Mouse (Mus musculus) c-Kit-positive CD71-positive TER-119-negative erythroid progenitor cells, embryonic 14.5 days (primary cell): Measurements from ENCODE around the gene Fam178b.
A peak's percentile ranks its signal among the peaks of the same experiment; 100 is the strongest.

ENCODE experiments used
- DNase-seq: peaks from one replicate; pipeline ENCODE4 v3.0.0-alpha.2; 2013; ENCODE audit warnings: low read depth

The Fam178b gene

GRCm38 (mm10) chr1:36630053-36630739 lies 52.8 kb downstream of the Fam178b start:
- no peak for DNase-seq

DNA sequence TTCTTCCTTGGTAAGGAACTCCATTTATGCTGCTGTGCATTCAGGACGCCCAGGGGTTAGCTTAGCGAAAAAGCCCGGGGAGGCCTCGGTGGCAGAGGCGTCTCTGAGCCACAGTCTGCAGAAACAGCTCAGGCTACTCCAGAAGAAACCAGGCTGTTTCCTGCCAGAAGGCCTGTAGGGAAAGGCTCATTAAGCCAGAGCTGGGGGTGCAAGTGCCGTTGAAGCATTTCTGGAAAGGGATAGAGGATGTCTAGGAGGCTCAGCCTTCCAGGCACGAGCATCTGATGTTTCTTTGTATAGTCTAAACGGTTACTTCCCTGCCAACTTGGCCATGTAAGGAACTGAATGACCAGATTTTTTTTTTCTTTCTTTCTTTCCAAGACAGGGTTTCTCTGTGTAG lies 54.4 kb downstream of the Fam178b start:
- DNase-seq: no peak

DNA sequence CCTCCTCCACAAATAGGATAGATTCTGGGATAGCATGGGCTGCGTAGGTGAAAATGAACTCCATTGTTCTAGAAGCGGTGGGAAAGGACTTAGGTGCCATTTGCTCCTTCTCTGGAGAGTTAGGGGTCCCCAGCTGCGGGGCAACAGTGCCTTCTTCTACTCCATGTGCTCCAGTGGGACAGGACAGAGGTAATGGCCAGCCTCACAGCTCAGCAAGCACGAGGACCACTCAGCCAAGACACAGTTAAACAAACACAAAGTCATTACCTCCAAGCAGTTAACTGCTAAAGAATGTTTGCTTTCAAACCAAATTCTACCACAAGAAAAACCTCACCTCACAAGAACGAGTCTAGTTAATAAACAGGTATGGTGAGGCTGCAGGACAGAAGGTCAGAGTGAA lies 57.5 kb downstream of the Fam178b start:
- no peak for DNase-seq

DNA sequence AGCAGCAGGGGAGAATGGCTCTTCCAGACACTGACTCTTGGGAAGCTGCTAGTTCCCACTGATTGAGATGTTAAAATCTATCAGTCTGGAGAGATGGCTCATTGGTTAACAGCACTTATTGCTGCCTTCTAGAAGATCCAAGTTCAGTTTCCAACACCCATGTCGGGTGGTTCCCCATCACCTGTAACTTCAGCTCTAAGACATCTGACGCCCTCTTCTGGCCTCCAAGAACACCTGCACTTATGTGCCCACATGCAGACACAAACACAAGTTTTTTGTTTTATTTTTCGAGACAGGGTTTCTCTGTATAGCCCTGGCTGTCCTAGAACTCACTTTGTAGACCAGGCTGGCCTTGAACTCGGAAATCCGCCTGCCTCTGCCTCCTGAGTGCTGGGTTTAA lies 67.0 kb downstream of the Fam178b start:
- peak; percentile 4 for DNase-seq

GRCm38 (mm10) chr1:36615188-36615587 lies 67.8 kb downstream of the Fam178b start:
- DNase-seq: no peak

DNA sequence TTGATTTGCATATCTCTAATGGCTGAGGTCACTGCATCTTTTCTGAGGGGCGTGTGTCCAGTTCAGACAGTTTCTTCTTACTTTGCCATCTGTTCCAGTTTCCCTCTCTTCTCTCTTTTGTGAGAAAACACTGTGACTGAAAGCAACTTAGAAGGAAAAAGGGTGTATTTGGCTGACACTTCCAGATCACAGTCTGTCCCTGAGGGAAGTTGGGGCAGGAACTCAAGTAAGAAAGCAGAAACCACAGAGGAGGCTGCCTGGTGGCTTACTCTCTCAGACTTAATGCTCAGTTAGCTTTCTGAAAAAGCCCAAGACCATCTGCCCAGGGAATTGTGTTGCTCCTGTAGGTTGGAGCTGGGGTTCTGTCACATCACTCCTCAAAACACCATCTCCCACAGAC lies 68.4 kb downstream of the Fam178b start:
- DNase-seq: no peak

DNA sequence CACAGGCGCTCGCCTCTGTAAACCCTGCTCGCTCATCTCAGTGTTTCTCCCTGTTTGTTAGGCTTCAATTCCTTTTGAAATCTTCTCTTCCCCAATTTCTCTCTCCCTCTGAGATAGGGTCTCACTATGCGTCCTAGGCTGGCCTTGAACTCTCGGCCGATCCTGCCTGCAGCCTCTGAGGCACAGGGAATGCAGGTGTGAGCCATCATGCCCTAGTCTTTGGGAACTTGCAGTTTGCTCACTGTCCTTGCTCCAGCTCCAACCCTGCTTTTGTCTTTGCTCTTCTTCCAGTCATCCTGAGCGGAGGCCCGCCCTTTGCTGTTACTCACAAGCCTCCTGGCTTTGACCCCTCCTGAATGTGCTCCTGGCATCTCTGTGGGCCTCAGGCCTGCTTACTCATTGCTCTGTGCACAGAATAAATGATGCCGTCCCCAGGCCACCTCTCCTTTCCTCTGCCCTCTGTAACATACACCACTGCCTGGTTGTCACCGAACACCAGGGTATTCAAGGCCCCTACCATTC lies 69.5 kb downstream of the Fam178b start:
- no peak for DNase-seq

GRCm38 (mm10) chr1:36612362-36612761 lies 70.6 kb downstream of the Fam178b start:
- DNase-seq: no peak

GRCm38 (mm10) chr1:36611449-36612123 lies 71.4 kb downstream of the Fam178b start:
- DNase-seq: no peak

- DNase-seq: no peak
Observed at GRCm38 (mm10) chr1:36608211-36608610, 74.8 kb downstream of the Fam178b start.

DNA sequence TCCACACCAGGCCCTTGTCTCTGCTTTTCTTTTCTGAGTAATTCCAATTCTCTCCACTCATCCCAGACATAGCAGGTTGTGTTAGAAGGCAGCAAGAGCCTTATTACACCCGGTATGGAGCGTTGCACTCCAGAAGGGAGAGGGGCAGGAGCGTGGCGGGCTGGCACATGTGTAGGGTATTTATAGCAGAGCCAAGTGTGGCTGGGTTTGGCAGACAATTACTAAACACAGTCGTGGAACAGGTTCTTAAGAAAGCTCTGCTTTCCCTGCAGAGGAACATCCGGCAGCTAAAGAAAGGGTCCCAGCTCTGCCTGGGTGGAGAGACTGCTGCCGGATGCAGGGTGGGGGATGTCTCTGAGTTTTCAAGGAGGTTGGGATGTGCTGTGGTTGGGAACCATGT lies 76.0 kb downstream of the Fam178b start:
- DNase-seq: no peak

DNA sequence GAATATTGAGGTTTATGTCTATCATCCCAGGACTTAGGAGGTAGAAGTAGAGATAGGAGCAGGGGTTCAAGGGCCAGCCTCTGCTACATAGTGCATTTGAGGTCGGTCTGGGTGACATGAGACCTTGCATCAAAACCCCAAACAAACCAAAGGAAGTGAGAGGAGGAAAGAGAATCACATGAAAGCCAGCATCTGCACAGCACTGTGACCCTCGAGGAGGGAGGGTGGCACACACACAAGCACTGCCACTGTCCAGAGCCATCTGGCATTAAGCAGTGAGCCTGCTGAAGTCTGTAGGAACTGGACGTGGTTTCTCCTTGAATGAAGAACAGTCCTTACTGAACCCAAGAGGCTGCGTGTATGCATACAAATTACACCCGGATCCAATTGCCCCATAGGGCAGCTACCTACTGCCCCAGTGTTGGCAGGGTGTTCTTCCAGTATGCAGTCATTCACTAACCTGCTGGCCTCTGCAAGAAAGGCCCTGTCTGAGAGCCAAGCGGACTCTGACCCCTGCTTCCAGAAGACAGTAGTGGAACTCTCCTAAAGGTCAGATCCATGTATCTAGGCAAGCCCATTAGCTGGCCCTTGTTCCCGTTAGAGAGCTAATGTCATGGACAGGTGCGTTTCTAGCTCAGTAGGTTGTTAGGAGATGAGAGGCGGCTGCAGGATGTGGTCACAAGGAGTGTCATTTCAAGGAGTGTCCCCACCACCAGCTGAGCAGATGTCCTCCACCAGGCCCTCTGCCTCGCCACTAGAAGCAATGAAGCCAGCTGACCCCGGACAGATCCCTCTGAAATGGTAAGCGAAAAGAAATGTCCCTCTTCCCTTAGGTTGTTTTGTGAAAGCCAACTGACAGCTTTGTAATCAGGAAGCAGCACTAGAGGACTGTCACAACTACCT lies 78.5 kb downstream of the Fam178b start:
- no peak for DNase-seq

DNA sequence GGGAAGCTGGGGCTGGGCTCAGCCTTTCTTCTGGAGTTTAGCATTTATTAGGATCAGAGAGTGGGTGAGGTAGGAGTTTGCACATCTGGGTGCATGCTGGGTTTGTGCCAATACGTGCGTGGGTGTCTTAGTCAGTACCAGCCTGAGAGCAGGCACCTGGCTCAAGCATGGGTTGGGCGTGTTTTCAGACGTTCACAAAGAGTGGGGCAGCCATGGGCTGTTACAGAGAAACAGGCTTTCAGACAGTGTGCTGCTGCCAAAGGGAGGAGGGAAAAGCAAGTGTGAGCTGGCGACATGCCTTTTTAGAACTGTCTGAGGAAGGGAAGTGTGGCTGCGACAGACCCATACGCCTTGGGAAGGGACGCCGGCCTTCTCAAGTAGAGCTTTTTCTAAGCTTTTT lies 79.6 kb downstream of the Fam178b start:
- DNase-seq: no peak

- DNase-seq: no peak
Observed at GRCm38 (mm10) chr1:36602271-36602670, 80.7 kb downstream of the Fam178b start.

- no peak for DNase-seq
Observed at GRCm38 (mm10) chr1:36598411-36598810, 84.6 kb downstream of the Fam178b start.

GRCm38 (mm10) chr1:36596114-36596513 lies 86.9 kb downstream of the Fam178b start:
- DNase-seq: no peak

DNA sequence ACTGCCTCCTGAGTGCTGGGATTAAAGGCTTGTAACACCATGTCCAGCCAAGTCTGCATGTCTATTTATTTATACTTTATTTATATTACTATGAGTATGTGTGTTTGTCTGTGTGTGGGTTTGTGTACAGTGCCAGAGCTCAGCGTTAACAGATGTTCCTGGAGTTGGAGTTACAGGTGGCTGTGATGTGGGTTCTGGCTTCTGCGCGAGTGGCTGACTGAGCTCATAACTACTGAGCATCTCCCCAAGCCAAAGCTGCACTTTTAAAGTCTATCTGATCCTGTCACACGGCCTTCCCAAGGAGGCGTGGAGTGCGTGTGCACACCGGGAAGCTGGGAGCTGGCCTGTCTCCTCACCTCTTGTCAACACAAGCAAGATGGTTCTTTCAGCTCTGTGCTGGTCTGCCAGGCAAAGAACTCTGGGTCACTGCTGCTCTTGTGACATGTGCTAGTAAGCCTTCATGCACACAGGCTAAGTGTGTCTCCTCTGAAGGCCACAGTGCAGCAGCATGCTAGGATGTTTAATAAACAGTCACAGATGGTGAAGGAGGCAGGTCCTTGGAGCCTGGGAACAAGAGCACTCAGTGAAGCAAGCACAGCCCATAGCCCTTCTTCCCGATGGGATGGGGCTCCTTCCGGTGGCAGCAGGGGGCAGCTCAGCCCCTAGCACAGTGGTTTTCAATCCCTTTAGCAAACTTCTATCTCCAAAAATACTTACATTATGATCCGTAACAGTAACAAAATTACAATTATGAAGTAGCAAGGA lies 87.6 kb downstream of the Fam178b start:
- no peak for DNase-seq

- DNase-seq: no peak
Observed at GRCm38 (mm10) chr1:36593099-36593498, 89.9 kb downstream of the Fam178b start.

DNA sequence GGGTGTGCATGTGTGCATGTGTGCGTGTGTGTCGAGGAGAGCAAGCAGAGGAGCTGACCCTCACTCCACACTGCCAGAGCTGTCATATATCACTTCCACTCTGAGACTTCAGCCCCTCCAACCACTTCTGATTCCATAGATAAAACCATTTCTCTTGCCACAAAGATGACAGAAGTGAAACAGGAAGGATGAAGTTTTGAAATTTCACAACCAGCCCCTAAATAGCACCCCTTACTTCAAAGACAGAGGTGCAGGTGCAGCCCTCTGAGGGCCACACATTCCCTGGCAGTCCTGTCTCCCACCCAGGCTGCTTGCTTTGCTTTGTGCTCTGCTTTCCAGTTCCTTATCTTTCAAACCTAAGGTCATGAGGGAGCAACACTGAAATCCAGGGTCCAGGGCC lies 91.6 kb downstream of the Fam178b start:
- DNase-seq: no peak

- no peak for DNase-seq
Observed at GRCm38 (mm10) chr1:36590664-36591063, 92.3 kb downstream of the Fam178b start.

DNA sequence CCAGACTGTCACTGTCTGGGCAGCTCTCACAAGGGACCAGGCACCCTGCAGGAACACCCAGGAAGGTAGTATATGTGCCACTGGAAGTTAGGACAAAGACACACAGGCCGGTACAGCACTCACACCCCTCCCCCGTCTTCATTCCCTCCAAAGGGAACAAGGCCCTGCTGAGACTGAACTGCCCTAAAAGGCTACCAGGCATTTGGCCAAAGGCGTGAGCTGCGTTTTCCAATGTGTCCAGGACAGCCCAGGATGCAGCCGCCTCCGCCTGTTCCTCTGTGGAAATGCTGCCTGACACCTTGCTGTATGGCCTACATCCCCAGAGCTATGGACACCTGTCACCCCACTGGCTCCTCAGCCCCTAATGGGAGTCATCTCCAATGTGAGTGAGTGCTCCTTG lies 93.5 kb downstream of the Fam178b start:
- no peak for DNase-seq
